Mouse (Mus musculus): ENCODE data around the gene Ring1.

DNA sequence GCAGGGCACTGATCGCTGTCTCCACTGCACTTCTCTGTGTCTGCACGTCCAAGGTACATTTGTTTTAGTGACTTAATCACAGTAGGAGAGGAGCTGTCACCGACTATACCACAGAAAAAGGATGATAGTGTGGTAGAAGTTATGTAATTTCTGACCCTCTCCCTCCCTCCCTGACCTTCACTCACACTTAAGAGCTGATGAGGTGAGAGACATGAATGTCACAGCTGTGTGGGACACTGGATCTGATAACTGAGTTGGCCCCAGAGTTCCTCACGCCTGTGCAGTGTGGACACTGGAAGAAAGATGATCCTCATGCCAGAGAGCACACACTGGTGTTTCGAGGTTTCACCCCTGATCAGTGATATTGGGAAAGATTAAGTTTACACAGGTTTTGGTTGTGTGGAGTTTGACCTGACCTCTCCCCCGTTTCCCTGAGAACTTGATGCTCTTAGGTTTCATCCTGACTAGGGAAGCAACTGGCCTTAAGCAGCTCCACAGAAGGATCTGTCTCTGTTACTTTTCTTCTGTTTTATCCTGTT is 44.9 kb downstream of the Ring1 start:
- no peak for TF ChIP-seq CTCF (IDR thresholded peaks at IDR 0.05)
- peak; percentile 68 for TF ChIP-seq EP300 (IDR thresholded peaks at IDR 0.05)

Data from lung, postnatal 0 days (tissue).